Mouse (Mus musculus) limb, embryonic 10.5 days (tissue): ENCODE data around the gene Arfip1. TPM values are rescaled to one million over a fixed set of nuclear protein-coding genes. Genes with fewer than 3 reads are reported as not detected.
"Not testable (repeated sequence)": the region's sequence is repeated elsewhere in the genome, so short reads cannot be mapped to it uniquely, and the experiment has no call there.

Experiments used
- DNase-seq: peaks from one replicate; pipeline ENCODE4 v3.0.0-alpha.2; 2017; ENCODE audit warnings: low spot score
- H3K27ac ChIP-seq: fragments of 300-500 bp; sonication (generic); 2 replicates; pipeline ENCODE4 v1.5.1; 2016; ENCODE audit warnings: mild to moderate bottlenecking
- H3K27me3 ChIP-seq: fragments of 300-500 bp; sonication (generic); 2 replicates; pipeline ENCODE4 v1.6.1; 2016; ENCODE audit warnings: low read depth, mild to moderate bottlenecking; ENCODE audit not compliant: poor library complexity, severe bottlenecking
- H3K36me3 ChIP-seq: fragments of 300-500 bp; sonication (generic); 2 replicates; pipeline ENCODE4 v1.6.1; 2016; ENCODE audit warnings: mild to moderate bottlenecking, moderate library complexity
- H3K4me1 ChIP-seq: fragments of 300-500 bp; sonication (generic); 2 replicates; pipeline ENCODE4 v1.6.1; 2016
- H3K4me3 ChIP-seq: fragments of 300-500 bp; sonication (generic); 2 replicates; pipeline ENCODE4 v1.5.1; 2016; ENCODE audit warnings: mild to moderate bottlenecking, moderate library complexity
- H3K9me3 ChIP-seq: fragments of 300-500 bp; sonication (generic); replicated peaks from 2 replicates; pipeline ENCODE4 v1.6.1; 2016; ENCODE audit warnings: mild to moderate bottlenecking
- WGBS: fragments of 180-500 bp; shearing (Covaris S2); methylation state at CpG from one replicate; pipeline ENCODE4 v1.1.7; 2016; 5-methylcytosine and 5-hydroxymethylcytosine counted together
- polyA plus RNA-seq: library from polyadenylated mRNA; unstranded; fragments of >200 nt; fragmentation: Nextera tagmentation; extraction: Ambion mirVana; gene quantifications from 2 replicates; pipeline ENCODE4 v1.2.1, GENCODE M21; 2016

The Arfip1 gene
- polyA plus RNA-seq, 1 experiment from 2014 or later = 30.3 TPM

DNA sequence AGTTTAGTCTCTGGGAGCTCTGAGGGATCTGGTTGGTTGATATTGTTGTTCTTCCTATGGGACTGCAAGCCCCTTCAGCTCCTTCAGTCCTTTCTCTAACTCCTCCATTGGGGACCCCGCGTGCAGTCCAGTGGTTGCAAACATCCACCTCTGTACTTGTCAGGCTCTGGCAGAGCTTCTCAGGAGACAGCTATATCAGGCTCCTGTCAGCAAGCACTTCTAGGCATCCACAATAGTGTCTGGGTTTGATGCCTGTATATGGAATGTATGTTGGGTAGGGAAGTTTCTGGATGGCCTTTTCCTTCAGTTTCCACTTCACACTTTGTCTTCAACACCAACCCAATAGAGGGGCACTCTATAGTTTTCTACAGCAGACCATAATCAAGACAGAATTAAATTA, 19.5 kb downstream of the Arfip1 start:
- WGBS = 93% methylated on average over 2 of the region's 2 CpGs
- not testable (repeated sequence) for H3K36me3 ChIP-seq, DNase-seq, H3K4me3 ChIP-seq, H3K27ac ChIP-seq, H3K27me3 ChIP-seq, H3K4me1 ChIP-seq, H3K9me3 ChIP-seq

DNA sequence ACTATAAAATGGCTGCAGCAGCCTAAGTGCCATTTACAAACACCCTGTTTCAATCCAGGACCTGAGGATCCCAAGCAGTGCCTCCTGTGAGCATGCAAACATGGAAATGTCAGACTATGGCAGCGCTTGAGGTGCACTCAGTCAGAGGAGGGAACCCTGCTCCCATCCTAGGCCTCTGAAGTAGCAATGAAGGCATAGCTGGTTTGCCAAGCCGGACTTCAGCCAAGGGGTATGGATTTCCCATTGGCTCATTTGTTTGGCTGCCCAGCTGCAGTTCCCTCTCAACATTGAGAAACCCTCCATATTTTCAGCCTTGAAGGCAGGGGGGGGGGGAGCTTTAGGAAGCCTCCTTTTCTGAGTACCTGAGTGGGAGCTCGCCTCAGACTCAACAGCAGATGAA, 24.1 kb downstream of the Arfip1 start:
- Histone ChIP-seq H3K36me3 (no peaks in the 10 kb centered on the region), H3K9me3 (no peaks in the 10 kb centered on the region), H3K27ac (no peak overlapping the region), H3K4me1 (peaks cover 4% of the 10 kb centered on the region; the same call in 1 of the 2 replicates), H3K27me3 (no peaks in the 10 kb centered on the region), H3K4me3 (no peak overlapping the region)
- no peak for DNase-seq
- 93% methylated on average over 3 of the region's 3 CpGs for WGBS

DNA sequence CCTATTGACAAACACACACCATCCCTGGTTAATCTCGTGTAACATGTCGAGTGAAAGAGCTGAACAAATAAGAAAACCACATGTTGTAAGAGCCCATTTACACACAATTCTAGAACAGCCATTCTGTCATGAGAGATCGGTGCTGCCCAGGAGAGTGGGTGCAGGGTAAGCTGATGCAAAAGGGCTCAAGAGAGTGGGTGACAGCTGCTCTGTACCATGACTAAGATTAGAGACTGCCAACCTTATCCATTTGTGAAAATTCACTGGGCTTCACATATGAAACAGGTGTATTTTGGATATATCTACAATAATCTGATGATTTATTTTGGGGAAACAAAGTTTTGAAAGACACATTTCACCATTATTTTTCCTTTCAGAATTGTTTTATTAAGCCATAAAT, 26.6 kb downstream of the Arfip1 start:
- H3K4me1 ChIP-seq = peaks cover 4% of the 10 kb centered on the region; the same call in 1 of the 2 replicates
- no peak overlapping the region for H3K27ac ChIP-seq
- 92% methylated on average over 3 of the region's 3 CpGs for WGBS
- no peaks in the 10 kb centered on the region for H3K27me3 ChIP-seq
- no peaks in the 10 kb centered on the region for H3K36me3 ChIP-seq
- H3K4me3 ChIP-seq = no peak overlapping the region
- no peaks in the 10 kb centered on the region for H3K9me3 ChIP-seq
- DNase-seq = no peak

DNA sequence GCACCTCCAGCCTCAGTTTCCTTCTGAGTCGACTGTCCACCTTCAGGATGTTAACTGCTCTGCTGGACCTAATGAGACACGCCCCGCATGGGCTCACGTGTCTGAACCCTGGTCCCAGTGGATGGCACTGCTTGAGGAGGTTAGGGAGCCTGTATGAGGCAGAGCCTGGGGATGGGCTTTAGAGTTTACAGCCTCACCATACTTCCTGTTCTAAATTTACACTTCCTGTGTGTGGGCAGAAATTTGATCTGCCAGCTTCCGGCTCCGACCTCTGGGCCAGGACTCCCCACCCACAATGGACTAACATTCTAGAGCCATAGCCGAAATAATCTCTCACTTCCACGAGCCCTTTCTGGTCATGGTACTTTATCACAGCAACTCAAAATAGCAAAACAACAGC, 35.2 kb downstream of the Arfip1 start:
- peak; percentile 36 for DNase-seq
- H3K36me3 ChIP-seq = peaks cover 2% of the 10 kb centered on the region; the same call in 1 of the 2 replicates
- H3K4me1 ChIP-seq = peaks cover 4% of the 10 kb centered on the region
- no peak overlapping the region for H3K4me3 ChIP-seq
- H3K9me3 ChIP-seq = no peaks in the 10 kb centered on the region
- 72% methylated on average over 8 of the region's 8 CpGs for WGBS
- H3K27ac ChIP-seq = no peak overlapping the region
- H3K27me3 ChIP-seq = no peaks in the 10 kb centered on the region

DNA sequence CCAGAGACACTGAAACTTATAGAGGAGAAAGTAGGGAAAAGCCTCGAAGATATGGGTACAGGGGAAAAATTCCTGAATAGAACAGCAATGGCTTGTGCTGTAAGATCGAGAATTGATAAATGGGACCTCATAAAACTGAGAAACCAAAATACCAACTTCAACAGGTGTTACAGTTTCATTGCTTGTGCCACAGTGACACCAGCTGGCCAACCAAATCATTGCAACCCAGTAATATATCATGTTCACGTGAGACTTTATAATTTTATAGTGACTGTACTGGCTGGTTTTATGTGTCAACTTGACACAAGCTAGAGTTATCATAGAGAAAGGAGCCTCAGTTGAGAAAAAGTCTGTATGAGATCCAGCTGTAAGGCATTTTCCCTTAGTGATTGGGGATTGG, 40.0 kb downstream of the Arfip1 start:
- DNase-seq = peak; percentile 57
- not testable (repeated sequence) for H3K36me3 ChIP-seq, H3K27ac ChIP-seq, H3K27me3 ChIP-seq, H3K9me3 ChIP-seq, H3K4me1 ChIP-seq, H3K4me3 ChIP-seq
- 30% methylated on average over 3 of the region's 3 CpGs for WGBS

DNA sequence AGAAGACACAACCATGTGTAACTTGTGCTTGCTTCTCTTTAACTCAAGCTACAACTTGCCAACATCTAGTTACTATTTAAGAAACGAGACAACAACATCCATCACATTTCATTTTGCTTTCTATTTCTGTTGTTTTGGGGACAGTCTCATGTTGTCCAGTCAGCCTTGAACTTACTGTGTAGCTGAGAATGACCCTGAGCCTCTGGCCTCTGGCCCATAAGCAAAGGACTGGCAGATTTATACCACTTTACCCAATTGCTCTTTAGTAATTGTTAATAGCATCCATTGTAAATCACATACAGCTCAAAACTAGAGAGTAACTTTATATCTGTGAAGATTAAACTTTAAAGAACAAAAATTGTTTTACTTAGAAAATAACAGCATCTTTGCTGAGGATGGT, 40.5 kb downstream of the Arfip1 start:
- Histone ChIP-seq H3K4me1 (no peaks in the 10 kb centered on the region), H3K36me3 (no peaks in the 10 kb centered on the region), H3K9me3 (no peaks in the 10 kb centered on the region), H3K27ac (no peak overlapping the region), H3K27me3 (no peaks in the 10 kb centered on the region), H3K4me3 (no peak overlapping the region)
- WGBS = 94% methylated on average over 1 of the region's 1 CpGs
- no peak for DNase-seq

DNA sequence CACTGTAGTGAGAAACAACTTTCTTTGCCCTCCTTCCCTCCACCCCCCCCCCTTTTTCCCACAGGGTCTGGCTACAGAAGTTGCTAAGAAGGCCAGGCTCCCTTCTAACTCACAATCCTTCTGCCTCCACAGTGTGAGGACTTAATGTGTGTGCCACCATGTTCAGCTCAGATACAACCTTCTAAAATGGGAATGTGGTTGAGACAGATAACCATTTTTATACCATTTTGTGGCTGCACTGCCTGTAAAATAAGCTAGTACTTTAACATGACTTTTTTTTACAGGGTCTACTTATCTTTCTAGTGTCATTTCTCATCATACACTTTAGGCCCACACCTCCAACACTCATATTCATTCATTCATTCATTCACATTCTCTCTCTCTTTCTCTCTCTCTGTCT, 41.8 kb downstream of the Arfip1 start:
- Histone ChIP-seq H3K9me3 (no peaks in the 10 kb centered on the region), H3K27ac (no peak overlapping the region), H3K4me1 (no peaks in the 10 kb centered on the region), H3K36me3 (no peaks in the 10 kb centered on the region), H3K27me3 (no peaks in the 10 kb centered on the region), H3K4me3 (no peak overlapping the region)
- DNase-seq = no peak

DNA sequence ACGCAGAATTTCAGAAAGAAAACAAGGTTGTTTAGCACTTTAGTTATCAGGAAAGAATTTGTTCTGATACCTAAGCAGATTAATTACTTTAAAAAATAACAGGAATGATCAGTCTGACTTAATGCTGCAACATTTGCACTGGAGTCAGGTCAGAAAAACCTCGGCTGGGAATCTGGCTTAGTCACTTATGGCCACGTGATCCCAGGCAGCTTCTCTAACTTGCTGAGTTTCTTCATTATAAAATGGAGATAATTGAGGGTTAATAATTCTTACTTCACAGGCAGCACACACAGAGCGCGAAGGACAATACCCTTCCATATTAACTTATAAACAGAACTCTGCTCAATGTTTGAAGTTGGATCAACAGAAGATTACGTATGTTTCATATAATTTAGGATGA, 45.4 kb downstream of the Arfip1 start:
- Histone ChIP-seq H3K9me3 (no peaks in the 10 kb centered on the region), H3K4me3 (no peak overlapping the region), H3K4me1 (no peaks in the 10 kb centered on the region), H3K27ac (no peak overlapping the region), H3K36me3 (0 out of 2 replicates have a peak, but pooled peaks cover 2% of the 10 kb centered on the region), H3K27me3 (no peaks in the 10 kb centered on the region)
- 89% methylated on average over 6 of the region's 6 CpGs for whole genome bisulfite sequencing
- no peak for DNase-seq

DNA sequence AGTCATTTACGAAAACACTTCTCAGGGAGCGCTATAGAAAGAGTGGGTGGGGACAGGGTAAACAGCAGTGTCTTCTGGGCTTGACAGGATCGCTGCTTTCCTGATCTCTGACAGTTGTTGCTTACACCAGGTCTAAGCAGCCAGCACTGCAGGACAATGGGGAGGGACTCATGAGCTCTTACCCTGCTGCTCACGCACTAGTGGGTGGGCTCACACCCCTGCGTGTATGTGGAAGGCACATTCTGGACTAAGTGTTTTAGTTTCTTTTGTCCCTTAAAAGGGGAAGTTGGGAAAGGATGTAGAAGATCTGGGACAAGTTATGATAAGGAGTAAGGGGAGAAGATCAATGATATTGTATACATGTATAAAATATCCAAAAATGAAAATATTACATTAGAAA, 49.2 kb downstream of the Arfip1 start:
- WGBS = 86% methylated on average over 5 of the region's 5 CpGs
- Histone ChIP-seq H3K4me1 (no peaks in the 10 kb centered on the region), H3K9me3 (no peaks in the 10 kb centered on the region), H3K36me3 (0 out of 2 replicates have a peak, but pooled peaks cover 2% of the 10 kb centered on the region), H3K27me3 (no peaks in the 10 kb centered on the region), H3K27ac (no peak overlapping the region), H3K4me3 (no peak overlapping the region)
- no peak for DNase-seq

DNA sequence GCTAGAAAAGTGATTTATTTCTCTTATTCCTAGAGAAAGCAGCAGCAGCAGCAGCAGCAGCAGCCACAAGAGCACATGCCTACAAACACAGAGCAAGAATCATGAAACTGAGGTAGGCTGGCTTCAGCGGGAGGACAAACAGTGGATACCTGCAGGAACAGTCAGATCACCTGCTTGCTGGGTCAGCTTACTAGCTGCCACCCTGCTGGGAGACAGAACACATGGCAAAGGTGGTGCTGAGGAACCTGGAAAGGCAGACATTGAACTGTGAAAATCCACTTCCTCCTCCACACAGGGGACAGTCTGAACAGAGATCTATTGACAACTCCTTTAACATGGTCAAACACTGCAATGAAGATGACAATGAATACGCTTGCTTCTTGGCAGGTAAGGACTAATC, 53.4 kb downstream of the Arfip1 start:
- no peak overlapping the region for H3K27ac ChIP-seq
- H3K4me1 ChIP-seq = no peaks in the 10 kb centered on the region
- no peak for DNase-seq
- no peaks in the 10 kb centered on the region for H3K9me3 ChIP-seq
- no peak overlapping the region for H3K4me3 ChIP-seq
- H3K36me3 ChIP-seq = peaks cover 12% of the 10 kb centered on the region
- H3K27me3 ChIP-seq = no peaks in the 10 kb centered on the region
- 80% methylated on average over 2 of the region's 2 CpGs for WGBS

DNA sequence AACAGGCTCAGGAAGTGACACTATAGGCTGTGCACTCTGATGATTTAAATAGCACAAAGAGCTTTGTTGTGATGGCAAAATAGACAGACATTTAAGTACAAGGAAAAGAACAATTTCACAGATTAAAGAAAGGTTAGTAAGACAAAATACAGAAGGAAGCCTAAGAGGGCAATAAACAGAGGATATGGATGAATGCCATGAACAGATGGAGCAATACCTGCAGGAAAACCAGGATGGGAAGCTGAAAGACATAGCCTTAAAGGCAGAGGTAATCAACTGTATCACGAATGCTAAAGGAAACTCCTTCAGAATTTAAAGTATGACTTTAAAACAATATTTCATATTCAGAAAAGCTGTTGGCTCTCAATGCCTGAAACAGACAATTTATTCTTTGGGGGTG, 57.5 kb downstream of the Arfip1 start:
- no peak overlapping the region for H3K4me3 ChIP-seq
- H3K9me3 ChIP-seq = no peaks in the 10 kb centered on the region
- no peaks in the 10 kb centered on the region for H3K4me1 ChIP-seq
- peaks cover 11% of the 10 kb centered on the region for H3K36me3 ChIP-seq
- no peaks in the 10 kb centered on the region for H3K27me3 ChIP-seq
- no peak for DNase-seq
- WGBS = 91% methylated on average over 1 of the region's 1 CpGs
- no peak overlapping the region for H3K27ac ChIP-seq

DNA sequence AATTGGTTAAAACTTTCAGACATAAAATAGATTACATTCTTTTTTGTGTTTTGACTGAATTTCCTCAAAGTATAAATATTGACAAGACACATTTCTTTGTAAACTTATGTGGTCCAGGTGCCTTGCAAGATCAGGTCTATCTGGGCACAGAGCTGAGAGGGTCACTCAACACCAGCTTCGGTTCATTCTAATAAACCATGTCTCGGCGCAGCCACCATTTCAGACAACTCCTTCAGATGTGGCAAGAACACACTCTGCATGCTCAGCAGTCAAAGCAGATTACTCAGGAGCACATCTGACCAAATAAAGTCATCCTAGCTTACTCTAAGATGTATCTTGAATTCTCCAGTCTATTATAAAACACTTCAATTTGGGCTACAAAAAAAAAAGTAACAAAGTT, 66.3 kb downstream of the Arfip1 start:
- Histone ChIP-seq H3K9me3 (no peaks in the 10 kb centered on the region), H3K4me1 (peaks cover 11% of the 10 kb centered on the region), H3K4me3 (no peak overlapping the region), H3K27me3 (no peaks in the 10 kb centered on the region), H3K27ac (no peak overlapping the region), H3K36me3 (peaks cover 7% of the 10 kb centered on the region)
- 88% methylated on average over 3 of the region's 3 CpGs for WGBS
- DNase-seq = no peak

DNA sequence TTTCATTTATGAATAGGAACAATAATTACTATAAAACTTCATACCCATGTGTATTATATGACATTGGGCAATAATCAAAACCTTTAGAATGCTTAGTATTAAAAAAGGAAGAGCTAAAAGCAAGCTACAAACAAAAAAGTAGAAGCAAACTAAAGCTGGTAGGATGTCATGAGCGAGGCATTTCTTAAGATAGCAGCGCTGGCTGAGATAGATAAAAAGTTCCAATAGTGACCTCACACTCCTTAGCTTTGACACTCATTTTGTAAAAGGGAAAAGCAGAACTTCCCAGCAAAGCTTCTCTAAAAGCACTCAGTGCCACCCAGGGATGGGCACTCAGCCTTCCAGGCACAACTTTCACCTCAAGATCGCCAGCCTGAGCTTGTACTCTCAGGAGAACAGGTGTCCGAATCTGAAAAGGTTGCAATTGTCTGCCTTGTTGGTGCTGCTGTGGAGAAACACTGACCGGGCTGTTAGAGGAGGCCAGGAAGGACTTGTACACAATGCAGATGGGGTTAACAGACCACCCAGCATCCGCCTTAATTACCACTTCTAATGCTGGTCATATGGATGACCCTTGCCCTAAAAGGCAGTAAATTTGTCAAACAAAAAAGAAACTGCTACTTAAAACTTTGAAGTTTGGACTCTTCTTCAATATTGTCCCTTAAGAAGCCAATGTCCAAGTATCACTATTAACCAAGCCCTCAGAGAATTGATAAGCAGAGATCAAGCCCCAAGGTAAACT, 69.5 kb downstream of the Arfip1 start:
- H3K4me3 ChIP-seq = no peak overlapping the region
- H3K27ac ChIP-seq = no peak overlapping the region
- DNase-seq = no peak
- no peaks in the 10 kb centered on the region for H3K9me3 ChIP-seq
- H3K36me3 ChIP-seq = no peaks in the 10 kb centered on the region
- H3K4me1 ChIP-seq = peaks cover 11% of the 10 kb centered on the region
- 45% methylated on average over 6 of the region's 6 CpGs for WGBS
- no peaks in the 10 kb centered on the region for H3K27me3 ChIP-seq

DNA sequence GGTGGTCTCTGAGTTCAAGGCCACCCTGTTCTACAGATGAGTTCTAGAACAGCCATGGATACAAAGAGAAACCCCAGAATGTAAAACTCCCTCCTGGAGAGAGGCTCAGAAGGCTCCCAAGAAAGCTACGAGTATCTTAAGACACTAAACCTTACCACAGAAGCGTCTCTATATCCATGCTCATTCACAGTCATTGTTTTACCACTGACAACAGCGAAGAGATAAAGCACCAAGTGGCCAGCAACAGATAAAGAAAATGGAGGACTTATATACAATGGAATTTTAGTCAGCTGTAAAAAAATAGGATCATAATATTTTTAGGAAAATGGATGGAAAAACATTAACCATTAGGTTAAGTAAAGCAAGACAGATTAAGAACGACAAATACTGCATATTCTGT, 77.2 kb downstream of the Arfip1 start:
- H3K4me1 ChIP-seq = peaks cover 19% of the 10 kb centered on the region
- peaks cover 9% of the 10 kb centered on the region; the same call in 1 of the 2 replicates for H3K36me3 ChIP-seq
- no peak overlapping the region for H3K27ac ChIP-seq
- 90% methylated on average over 4 of the region's 4 CpGs for WGBS
- H3K9me3 ChIP-seq = no peaks in the 10 kb centered on the region
- H3K4me3 ChIP-seq = no peak overlapping the region
- no peak for DNase-seq
- no peaks in the 10 kb centered on the region for H3K27me3 ChIP-seq
